Mouse (Mus musculus) thymus, postnatal 36 days (tissue): ENCODE data around the gene Snx4.

Source experiments
- DNase-seq, 2 experiments: peaks; one replicate each; pipeline ENCODE4 v3.0.0; 2022; ENCODE audit warnings: mixed read lengths in 2 of 2

Gene Snx4

GRCm38 (mm10) chr16:33346376-33346775 is 95.1 kb downstream of the Snx4 start:
- no peak for DNase-seq

- no peak for DNase-seq
These were observed 95.9 kb downstream of the Snx4 start for GRCm38 (mm10) chr16:33347134-33347533.
